Mouse (Mus musculus): ENCODE data around the gene Chka. TPM values are rescaled to one million over a fixed set of nuclear protein-coding genes. Genes with fewer than 3 reads are reported as not detected.

Gene Chka
- polyA plus RNA-seq, 1 experiment: 30.9 TPM

- Histone ChIP-seq H3K4me3 (ENCODE audit: insufficient read depth, poor library complexity, severe bottlenecking) (no peak overlapping the region), H3K79me2 (ENCODE audit: control insufficient read depth, insufficient read depth) (no peaks in the 10 kb centered on the region), H3K36me3 (ENCODE audit: control insufficient read depth, insufficient read depth) (no peaks in the 10 kb centered on the region), H3K27me3 (ENCODE audit: control insufficient read depth, insufficient read depth, insufficient read length) (no peaks in the 10 kb centered on the region), H3ac (ENCODE audit: control insufficient read depth, insufficient read length, low read depth) (no peak overlapping the region), H3K79me3 (ENCODE audit: low read depth) (no peaks in the 10 kb centered on the region)
- no peak for TF ChIP-seq USF1 (IDR thresholded peaks at IDR 0.05; ENCODE audit: low read depth)
- no peak for TF ChIP-seq MYOD1 (IDR thresholded peaks at IDR 0.05; ENCODE audit: control insufficient read depth, insufficient read length, low read depth)
- no peak for TF ChIP-seq CEBPB (IDR thresholded peaks at IDR 0.05; ENCODE audit: low read depth)
- no peak for TF ChIP-seq CTCF (IDR thresholded peaks at IDR 0.05; ENCODE audit: control insufficient read depth, insufficient read depth, insufficient read length)
- TF ChIP-seq MAX (IDR thresholded peaks at IDR 0.05): no peak
- TF ChIP-seq MYOG (IDR thresholded peaks at IDR 0.05; ENCODE audit: control insufficient read depth, extremely low read depth, insufficient read length): no peak
- no peak for TF ChIP-seq FOSL1 (IDR thresholded peaks at IDR 0.05; ENCODE audit: insufficient read depth, low read length, poor library complexity, severe bottlenecking)
Measured at GRCm38 (mm10) chr19:3924868-3925267, 73.3 kb downstream of the Chka start.

- Histone ChIP-seq H3K4me3 (ENCODE audit: insufficient read depth, poor library complexity, severe bottlenecking) (no peak overlapping the region), H3K79me3 (ENCODE audit: low read depth) (no peaks in the 10 kb centered on the region), H3K79me2 (ENCODE audit: control insufficient read depth, insufficient read depth) (no peaks in the 10 kb centered on the region), H3K36me3 (ENCODE audit: control insufficient read depth, insufficient read depth) (no peaks in the 10 kb centered on the region), H3ac (ENCODE audit: control insufficient read depth, insufficient read length, low read depth) (no peak overlapping the region), H3K27me3 (ENCODE audit: control insufficient read depth, insufficient read depth, insufficient read length) (no peaks in the 10 kb centered on the region)
- TF ChIP-seq USF1 (IDR thresholded peaks at IDR 0.05; ENCODE audit: low read depth) (peak; percentile 89), MYOG (IDR thresholded peaks at IDR 0.05; ENCODE audit: control insufficient read depth, extremely low read depth, insufficient read length) (no peak)
Measured at GRCm38 (mm10) chr19:3925859-3926258, 74.3 kb downstream of the Chka start.

- no peak for TF ChIP-seq FOSL1 (IDR thresholded peaks at IDR 0.05; ENCODE audit: insufficient read depth, low read length, poor library complexity, severe bottlenecking)
- peak; percentile 83 for TF ChIP-seq MAX (IDR thresholded peaks at IDR 0.05)
- no peak for TF ChIP-seq CEBPB (IDR thresholded peaks at IDR 0.05; ENCODE audit: low read depth)
- no peak for TF ChIP-seq MYOG (IDR thresholded peaks at IDR 0.05; ENCODE audit: control insufficient read depth, extremely low read depth, insufficient read length)
- peak; percentile 37 for TF ChIP-seq MYOD1 (IDR thresholded peaks at IDR 0.05; ENCODE audit: control insufficient read depth, insufficient read length, low read depth)
- peak; percentile 10 for TF ChIP-seq CTCF (IDR thresholded peaks at IDR 0.05; ENCODE audit: control insufficient read depth, insufficient read depth, insufficient read length)
- Histone ChIP-seq H3ac (ENCODE audit: control insufficient read depth, insufficient read length, low read depth) (no peak overlapping the region), H3K36me3 (ENCODE audit: control insufficient read depth, insufficient read depth) (no peaks in the 10 kb centered on the region), H3K79me3 (ENCODE audit: low read depth) (no peaks in the 10 kb centered on the region), H3K79me2 (ENCODE audit: control insufficient read depth, insufficient read depth) (no peaks in the 10 kb centered on the region), H3K27me3 (ENCODE audit: control insufficient read depth, insufficient read depth, insufficient read length) (no peaks in the 10 kb centered on the region), H3K4me3 (ENCODE audit: insufficient read depth, poor library complexity, severe bottlenecking) (no peak overlapping the region)
Measured at GRCm38 (mm10) chr19:3926279-3926678, 74.7 kb downstream of the Chka start.

- Histone ChIP-seq H3K79me3 (ENCODE audit: low read depth) (no peaks in the 10 kb centered on the region), H3ac (ENCODE audit: control insufficient read depth, insufficient read length, low read depth) (no peak overlapping the region), H3K27me3 (ENCODE audit: control insufficient read depth, insufficient read depth, insufficient read length) (no peaks in the 10 kb centered on the region), H3K4me3 (ENCODE audit: insufficient read depth, poor library complexity, severe bottlenecking) (no peak overlapping the region), H3K36me3 (ENCODE audit: control insufficient read depth, insufficient read depth) (no peaks in the 10 kb centered on the region), H3K79me2 (ENCODE audit: control insufficient read depth, insufficient read depth) (no peaks in the 10 kb centered on the region)
- TF ChIP-seq USF1 (IDR thresholded peaks at IDR 0.05; ENCODE audit: low read depth): no peak
- TF ChIP-seq CEBPB (IDR thresholded peaks at IDR 0.05; ENCODE audit: low read depth): no peak
- TF ChIP-seq FOSL1 (IDR thresholded peaks at IDR 0.05; ENCODE audit: insufficient read depth, low read length, poor library complexity, severe bottlenecking): no peak
- no peak for TF ChIP-seq MAX (IDR thresholded peaks at IDR 0.05)
- TF ChIP-seq MYOD1 (IDR thresholded peaks at IDR 0.05; ENCODE audit: control insufficient read depth, insufficient read length, low read depth): no peak
- no peak for TF ChIP-seq CTCF (IDR thresholded peaks at IDR 0.05; ENCODE audit: control insufficient read depth, insufficient read depth, insufficient read length)
- no peak for TF ChIP-seq MYOG (IDR thresholded peaks at IDR 0.05; ENCODE audit: control insufficient read depth, extremely low read depth, insufficient read length)
Measured at GRCm38 (mm10) chr19:3926685-3927084, 75.1 kb downstream of the Chka start.

- no peak overlapping the region for H3K4me3 ChIP-seq (ENCODE audit: insufficient read depth, poor library complexity, severe bottlenecking)
- no peak overlapping the region for H3ac ChIP-seq (ENCODE audit: control insufficient read depth, insufficient read length, low read depth)
- no peaks in the 10 kb centered on the region for H3K79me2 ChIP-seq (ENCODE audit: control insufficient read depth, insufficient read depth)
- TF ChIP-seq FOSL1 (IDR thresholded peaks at IDR 0.05; ENCODE audit: insufficient read depth, low read length, poor library complexity, severe bottlenecking): no peak
- no peak for TF ChIP-seq CEBPB (IDR thresholded peaks at IDR 0.05; ENCODE audit: low read depth)
- no peak for TF ChIP-seq MYOD1 (IDR thresholded peaks at IDR 0.05; ENCODE audit: control insufficient read depth, insufficient read length, low read depth)
- no peak for TF ChIP-seq MAX (IDR thresholded peaks at IDR 0.05)
- H3K79me3 ChIP-seq (ENCODE audit: low read depth): no peaks in the 10 kb centered on the region
- H3K27me3 ChIP-seq (ENCODE audit: control insufficient read depth, insufficient read depth, insufficient read length): no peaks in the 10 kb centered on the region
- no peaks in the 10 kb centered on the region for H3K36me3 ChIP-seq (ENCODE audit: control insufficient read depth, insufficient read depth)
Measured at GRCm38 (mm10) chr19:3927989-3928388, 76.4 kb downstream of the Chka start.

- no peak for TF ChIP-seq FOSL1 (IDR thresholded peaks at IDR 0.05; ENCODE audit: insufficient read depth, low read length, poor library complexity, severe bottlenecking)
- TF ChIP-seq MAX (IDR thresholded peaks at IDR 0.05): no peak
- no peak for TF ChIP-seq MYOG (IDR thresholded peaks at IDR 0.05; ENCODE audit: control insufficient read depth, extremely low read depth, insufficient read length)
- no peak for TF ChIP-seq CEBPB (IDR thresholded peaks at IDR 0.05; ENCODE audit: low read depth)
- TF ChIP-seq USF1 (IDR thresholded peaks at IDR 0.05; ENCODE audit: low read depth): no peak
- no peak for TF ChIP-seq CTCF (IDR thresholded peaks at IDR 0.05; ENCODE audit: control insufficient read depth, insufficient read depth, insufficient read length)
- no peak for TF ChIP-seq MYOD1 (IDR thresholded peaks at IDR 0.05; ENCODE audit: control insufficient read depth, insufficient read length, low read depth)
- no peaks in the 10 kb centered on the region for H3K79me2 ChIP-seq (ENCODE audit: control insufficient read depth, insufficient read depth)
- no peaks in the 10 kb centered on the region for H3K79me3 ChIP-seq (ENCODE audit: low read depth)
- no peak overlapping the region for H3K4me3 ChIP-seq (ENCODE audit: insufficient read depth, poor library complexity, severe bottlenecking)
- no peak overlapping the region for H3ac ChIP-seq (ENCODE audit: control insufficient read depth, insufficient read length, low read depth)
- H3K36me3 ChIP-seq (ENCODE audit: control insufficient read depth, insufficient read depth): no peaks in the 10 kb centered on the region
- no peaks in the 10 kb centered on the region for H3K27me3 ChIP-seq (ENCODE audit: control insufficient read depth, insufficient read depth, insufficient read length)
Measured at GRCm38 (mm10) chr19:3928779-3929178, 77.2 kb downstream of the Chka start.

Data from C2C12 (cell line).